Mouse (Mus musculus) MN1 (cell line): ENCODE data around the gene Nos2.
"Not testable (repeated sequence)": the region's sequence is repeated elsewhere in the genome, so short reads cannot be mapped to it uniquely, and the experiment has no call there.

ENCODE experiments used
- DNase-seq: peaks from one replicate; pipeline ENCODE4 v3.0.0-alpha.2; 2016; ENCODE audit warnings: low spot score

The Nos2 gene

DNA sequence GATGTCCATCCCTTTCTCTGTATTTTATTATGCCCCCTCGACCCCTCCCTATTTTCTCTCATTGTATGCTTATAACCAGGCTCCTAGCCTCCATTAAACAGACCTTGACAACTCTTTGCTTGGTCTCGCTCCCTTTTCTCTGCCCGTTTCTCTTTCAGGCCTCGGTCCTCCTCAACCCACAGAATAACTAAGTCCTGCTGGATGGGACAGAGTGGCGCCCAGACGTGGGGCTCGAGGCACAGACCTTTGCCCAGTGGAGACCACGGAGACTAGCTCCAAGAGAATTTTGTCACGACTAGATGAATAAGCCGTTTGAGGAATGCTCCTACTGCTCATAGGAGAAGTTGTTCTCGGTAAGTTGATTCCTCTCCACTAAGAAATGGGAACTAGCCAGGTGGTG, 68.6 kb downstream of the Nos2 start:
- not testable (repeated sequence) for DNase-seq

DNA sequence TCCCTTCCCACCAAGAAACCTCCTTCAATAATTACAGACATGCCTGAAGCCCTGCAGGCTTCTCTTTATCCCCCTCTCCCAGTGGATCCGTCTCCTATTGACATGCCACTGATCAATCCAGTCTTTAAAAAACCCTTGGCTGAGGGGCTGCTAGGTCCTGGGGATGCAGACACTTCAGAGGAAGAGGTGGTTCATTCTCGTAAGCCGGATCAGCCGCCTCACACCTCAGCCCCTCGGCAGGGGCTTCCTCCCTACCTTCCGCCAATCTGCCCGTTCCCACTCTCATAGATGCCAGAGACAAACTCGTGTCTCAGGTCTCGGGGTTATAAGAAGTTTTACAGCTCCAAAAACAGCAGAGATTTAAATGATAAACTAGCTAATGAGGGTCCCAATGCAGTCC, 69.5 kb downstream of the Nos2 start:
- DNase-seq: no peak

DNA sequence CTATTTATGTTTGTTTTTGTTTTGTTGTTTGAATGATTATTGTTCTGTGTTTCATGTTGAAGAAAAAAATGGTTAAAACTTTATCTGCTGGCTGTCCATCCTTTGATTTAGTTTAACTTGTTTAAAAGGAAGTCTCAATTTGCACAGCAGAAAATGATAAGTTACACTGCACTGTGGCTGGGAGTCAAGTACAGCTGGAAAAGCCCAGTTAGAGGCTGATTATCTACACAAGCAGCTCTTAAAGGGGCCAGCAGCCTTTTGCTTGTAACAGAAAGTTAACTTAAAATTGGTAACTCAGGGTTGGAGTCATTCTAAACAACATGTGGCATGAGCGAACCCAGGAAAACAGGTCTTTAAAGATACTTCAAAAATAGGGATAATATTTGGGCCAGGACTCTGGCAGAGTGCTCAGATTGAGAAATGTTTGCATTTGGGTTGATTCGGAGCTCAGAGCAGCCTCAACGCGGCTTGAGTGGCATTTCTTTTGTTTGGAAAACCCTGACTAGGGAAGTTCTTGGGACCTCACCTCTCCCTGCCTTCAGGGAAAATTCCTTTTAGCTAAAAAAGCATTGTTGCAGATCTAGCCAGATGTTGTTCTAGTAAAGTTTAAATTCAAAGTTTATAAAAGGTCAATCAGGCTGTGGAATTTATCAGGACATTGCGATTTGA, 70.4 kb downstream of the Nos2 start:
- not testable (repeated sequence) for DNase-seq

DNA sequence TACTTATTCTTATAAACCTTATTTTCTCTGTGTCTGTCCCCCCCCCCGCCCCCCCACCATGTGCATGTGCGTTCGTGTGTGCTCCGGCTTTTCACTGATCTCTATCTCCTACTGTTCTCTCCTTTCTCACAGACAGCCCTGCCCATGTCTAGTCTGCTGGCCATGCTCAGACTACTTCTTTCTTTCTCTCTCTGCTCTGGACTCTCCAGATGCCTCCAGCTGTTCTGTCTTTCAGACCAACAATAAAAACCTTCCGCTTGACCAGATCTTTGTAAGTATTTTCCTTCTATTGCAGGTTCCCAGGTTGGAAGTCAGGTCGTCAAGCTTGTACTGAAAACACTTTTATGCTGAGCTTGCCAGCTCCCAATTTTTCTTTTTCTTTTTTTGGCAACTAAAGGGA, 78.5 kb downstream of the Nos2 start:
- DNase-seq: no peak

DNA sequence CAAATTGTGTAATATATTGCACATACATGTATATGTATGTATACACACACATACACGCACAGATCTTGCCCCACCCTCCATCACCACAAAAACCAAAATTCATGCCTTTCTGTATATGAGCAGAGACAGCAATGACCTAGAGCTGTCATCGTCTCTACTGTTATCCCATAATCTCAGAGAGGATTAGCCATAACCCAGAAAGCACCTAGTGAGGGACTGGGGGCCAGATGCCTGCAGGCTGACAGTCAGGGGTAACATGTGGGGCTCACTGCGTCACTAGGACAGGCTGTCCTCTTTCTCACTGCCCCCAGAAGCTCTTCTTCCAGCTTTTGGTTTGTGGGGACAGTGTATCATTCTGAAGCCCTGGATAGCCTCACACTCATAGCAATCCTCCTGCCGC, 81.3 kb downstream of the Nos2 start:
- no peak for DNase-seq

DNA sequence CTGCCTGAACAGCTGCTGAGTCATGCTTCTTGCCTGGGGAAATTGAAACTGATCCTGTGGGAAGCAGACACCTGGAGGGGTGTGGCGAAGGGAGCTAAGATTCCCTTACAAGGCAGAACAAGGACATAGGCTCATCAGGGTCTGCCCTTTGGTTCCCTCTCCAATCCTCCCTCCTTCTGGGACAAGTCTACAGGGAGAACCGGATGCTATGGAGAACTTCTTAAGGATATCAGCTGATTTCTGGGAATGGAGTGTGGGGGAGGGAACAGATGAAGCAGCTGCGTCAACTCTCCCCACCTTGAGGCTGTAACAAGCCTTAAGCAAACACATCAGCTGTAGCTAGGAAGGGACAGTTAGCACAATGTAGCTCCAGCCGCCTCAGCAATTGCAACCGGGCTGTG, 82.0 kb downstream of the Nos2 start:
- DNase-seq: no peak

DNA sequence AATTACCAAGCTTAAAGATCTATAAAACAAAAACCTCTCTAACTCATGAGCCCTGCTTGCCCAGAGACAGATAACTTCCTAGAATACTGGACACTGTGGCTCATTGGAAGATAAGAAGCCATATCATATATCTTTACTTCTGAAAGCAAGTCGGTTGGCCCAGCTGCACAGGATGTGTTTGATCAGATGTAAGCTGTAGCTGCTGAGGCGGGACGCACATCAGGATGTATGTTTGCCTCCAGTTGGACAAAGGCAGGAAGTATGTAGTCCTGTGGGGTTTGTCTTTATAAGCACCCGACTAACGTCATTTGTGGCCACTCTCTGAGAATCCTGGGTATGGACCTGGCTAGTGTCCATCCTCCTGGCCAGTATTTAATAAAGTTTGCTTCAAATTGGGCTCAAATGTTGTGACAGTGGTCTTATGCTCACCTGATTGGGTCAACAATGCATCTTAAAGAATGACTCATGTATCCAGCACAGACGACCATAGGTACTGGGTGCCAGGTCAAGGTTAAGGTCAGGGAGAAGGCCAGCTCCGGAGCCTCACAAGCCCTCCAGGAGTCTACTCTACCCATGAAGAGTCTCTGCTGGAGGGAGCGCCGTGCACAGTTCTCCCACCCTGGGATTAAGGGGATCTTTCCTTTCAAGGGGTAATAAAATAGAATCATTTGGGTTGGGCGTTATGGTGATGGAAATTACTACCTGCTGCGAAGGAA, 82.6 kb downstream of the Nos2 start:
- no peak for DNase-seq

DNA sequence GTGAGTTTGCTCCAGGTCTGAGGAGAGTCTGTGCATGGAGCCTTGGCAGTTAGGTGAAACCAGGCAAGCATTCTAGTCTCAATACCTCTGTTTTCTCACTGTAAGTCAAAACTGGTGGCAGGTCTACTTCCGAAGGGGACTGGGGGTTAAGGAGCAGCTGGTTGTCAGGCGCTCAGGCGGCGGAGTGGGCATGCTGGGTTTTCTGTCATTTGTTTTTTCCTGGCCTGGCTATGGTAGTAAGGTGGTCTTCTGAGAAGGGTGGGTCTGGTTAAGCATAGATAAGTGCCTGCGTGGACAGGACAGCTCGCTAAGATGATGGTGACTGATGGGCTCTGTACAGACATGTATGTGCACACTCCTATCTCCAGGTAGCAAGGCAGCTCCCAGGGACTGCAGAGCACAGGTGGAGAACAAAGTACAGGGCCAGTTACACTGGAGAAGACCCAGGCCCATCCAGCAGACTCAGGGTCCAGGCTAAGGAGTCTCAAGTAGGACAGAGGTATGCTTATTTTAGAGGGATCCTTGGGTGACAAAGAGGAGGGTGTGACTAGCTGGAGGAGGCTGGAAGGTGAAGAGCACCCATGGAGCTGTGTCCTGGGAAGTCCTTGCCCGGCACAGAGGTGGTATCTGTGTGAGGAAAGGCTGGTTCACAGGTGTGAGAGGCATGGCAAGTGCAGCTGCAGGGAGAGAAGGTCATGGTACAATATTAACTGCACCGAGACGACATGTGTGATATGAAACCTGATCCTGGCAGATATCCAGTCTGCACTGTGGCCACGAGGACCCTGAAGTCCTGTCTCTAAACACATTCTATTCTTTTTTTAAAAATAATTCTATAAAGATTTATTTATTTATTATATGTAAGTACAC, 83.4 kb downstream of the Nos2 start:
- DNase-seq: no peak

DNA sequence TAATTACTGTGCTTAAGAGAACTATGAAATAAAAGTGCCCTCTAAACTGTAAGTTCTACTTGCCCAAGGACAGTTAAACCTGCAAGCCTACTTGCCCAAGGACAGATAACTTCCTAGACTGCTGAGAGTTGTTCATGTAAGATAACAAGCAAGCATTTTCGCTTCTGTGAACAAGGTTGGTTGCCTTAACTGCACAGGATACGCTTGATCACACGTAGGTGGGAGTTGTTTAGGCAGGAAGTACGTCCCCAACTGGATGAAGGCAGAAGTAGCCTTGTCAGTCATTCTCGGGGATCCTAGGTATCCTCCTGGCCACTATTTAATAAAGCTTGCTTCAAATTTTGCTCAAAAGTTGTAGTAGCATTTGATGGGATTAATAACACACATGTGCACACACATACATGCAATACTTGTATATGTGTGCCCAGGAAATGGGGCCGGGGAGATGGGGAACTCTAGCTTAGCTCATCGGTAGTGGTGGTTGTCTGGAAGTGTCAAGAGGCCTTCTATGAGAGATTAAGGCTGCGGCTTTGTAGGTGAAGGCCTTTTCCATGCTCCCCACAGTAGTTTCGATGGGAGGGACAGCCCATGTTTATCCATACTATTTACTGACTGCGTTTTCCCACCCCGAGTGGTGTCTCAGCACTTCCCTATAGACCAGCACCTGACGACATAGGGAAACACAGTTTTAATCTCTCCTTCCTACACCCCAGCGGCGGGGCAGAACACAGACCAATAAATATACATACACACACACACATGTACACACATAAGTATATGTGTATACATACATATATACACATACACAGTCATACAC, 85.2 kb downstream of the Nos2 start:
- no peak for DNase-seq

DNA sequence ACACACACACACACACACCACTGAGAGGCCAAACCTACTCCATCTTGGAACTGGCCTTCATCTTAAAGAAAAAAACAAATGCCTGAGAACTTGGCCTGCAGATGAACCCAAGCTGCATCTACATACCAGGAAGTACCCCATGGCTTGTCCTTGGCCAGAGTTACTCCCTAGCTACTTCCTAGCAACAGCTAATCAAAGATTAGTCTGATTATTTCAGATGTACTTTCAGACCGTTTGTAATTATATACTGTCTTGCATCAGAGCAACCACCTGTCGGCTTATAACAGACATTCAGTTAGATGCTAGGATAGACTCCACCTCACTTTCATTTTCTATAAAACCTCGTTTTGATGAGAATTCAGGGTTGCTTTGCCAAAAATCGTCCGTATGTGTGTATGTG, 85.8 kb downstream of the Nos2 start:
- DNase-seq: no peak

DNA sequence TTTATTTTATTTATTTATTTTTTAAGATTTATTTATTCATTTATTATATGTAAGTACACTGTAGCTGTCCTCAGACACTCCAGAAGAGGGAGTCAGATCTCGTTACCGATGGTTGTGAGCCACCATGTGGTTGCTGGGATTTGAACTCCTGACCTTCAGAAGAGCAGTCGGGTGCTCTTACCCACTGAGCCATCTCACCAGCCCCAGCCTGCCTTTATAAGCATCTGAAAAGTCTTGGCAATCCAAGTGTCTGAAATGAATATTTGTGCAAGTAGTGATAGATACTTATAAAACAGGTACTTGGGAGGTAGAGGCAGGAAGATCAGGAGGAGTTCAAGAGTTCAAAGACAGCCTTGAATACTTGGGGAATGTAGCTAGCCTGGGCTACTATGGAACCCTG, 86.8 kb downstream of the Nos2 start:
- not testable (repeated sequence) for DNase-seq

DNA sequence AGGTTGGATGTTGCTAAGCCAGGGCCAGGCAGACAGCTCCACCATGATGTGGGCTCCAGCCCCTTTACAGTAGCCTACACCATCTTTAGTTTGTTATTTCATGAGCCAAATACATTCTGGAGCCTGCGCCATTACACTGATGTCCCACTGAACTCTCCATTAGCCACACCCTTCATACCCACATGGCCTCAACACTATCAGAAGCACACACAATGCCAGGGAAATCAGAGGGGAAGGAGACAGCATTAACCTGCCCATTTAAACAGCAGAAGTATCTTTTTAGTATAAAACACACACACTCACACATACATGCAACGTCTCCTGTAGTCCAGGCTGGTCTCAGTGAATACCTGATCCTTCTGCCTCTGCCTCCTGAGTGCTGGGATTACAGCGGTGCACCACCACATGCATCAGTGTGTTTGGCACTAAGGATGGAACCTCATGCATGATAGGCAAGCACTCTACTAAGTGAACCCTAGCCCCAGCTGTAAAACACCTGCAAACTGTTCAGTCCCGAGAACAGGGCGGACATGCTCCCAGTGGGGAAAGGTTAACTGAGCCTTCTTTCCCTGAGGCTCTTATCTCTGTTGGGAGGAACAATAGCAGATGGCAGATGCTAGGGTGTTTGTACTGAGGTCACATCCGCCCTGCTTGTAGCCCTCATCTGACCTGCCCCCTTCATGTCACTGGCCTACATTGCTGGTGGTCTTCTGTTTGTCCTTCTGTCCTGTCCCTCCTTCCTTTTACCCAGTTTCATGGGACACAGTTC, 87.6 kb downstream of the Nos2 start:
- DNase-seq: no peak

DNA sequence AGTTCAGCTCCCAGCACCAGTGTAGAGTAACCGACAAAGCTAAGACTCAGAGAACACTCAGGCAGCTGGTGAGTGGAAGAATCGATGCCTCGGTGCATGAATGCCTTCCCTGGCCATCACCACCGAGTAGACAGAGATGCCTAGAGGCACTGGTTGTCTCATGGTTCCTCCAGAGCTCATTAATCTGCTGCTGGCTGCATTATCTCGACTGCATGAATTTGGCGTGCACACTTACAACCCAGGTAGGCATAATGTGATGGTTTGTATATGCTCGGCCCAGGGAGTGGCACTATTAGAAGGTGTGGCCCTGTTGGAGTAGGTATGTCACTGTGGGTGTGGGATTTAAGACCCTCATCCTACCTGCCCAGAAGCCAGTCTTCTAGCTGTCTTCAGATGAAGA, 88.3 kb downstream of the Nos2 start:
- DNase-seq: no peak
